Mouse (Mus musculus) kidney, adult 11 months (tissue): ENCODE data around the gene Nsdhl.

ENCODE experiments used
- DNase-seq: peaks from one replicate; pipeline ENCODE4 v3.0.0; 2022

Gene Nsdhl

GRCm38 (mm10) chrX:73005678-73006077 is 87.3 kb downstream of the Nsdhl start:
- DNase-seq = no peak

- DNase-seq = peak; percentile 95
Measured at GRCm38 (mm10) chrX:73007597-73008479, 89.5 kb downstream of the Nsdhl start.
